Mouse (Mus musculus): ENCODE data around the gene Agap3. TPM values are rescaled to one million over a fixed set of nuclear protein-coding genes. Genes with fewer than 3 reads are reported as not detected.

The Agap3 gene
- polyA plus RNA-seq, 1 experiment from 2014 or later, result 18.6 TPM

DNA sequence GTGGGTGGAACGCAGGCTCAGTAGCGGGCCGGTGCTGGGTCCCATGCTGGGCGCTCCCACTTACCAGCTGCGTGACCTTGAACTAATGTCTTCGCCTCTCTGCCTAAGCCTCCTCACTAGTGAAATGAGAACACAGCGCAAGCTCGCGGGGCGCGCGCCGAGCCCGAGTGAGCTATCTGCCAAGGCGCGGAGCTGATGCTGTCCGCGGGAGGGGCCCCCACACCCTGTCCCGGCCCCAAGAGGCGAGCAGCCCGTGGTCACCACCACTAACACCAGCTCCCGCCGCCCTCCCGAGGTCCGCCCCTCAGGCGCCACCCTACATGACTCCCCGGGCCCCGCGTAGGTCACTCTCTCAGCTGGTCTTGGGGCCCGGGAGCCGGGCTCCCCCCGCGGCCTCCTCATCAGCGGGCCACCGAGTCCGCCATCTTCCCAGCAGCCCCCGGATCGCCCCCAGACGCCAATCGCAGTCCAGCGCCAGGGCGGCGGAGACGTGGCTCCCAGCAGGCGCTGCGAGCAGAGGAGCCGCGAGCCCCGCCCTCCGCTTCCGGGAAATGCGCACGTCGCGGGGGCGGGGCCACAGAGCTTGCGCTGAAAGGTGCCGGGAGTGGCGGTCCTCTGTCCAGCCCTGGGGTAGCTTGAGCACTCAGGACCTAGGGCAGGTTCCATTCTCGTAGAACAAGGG, 7.1 kb upstream of the Agap3 start, which contains the start of gene Fastk:
TSS of gene Fastk (minus strand) at position 542 of the 682 bp plus-strand sequence.
- Histone ChIP-seq H3K9me3 (ENCODE audit: control insufficient read depth, low read length) (no peaks in the 10 kb centered on the region), H3K27ac (ENCODE audit: low read length) (peak within 1 kb of the TSS; percentile 88), H3K9ac (ENCODE audit: low read length) (peak within 1 kb of the TSS; percentile 98), H3K4me3 (ENCODE audit: low read length) (peak within 1 kb of the TSS; percentile 96), H3K4me2 (ENCODE audit: low read depth, low read length) (peak within 1 kb of the TSS; percentile 91), H3K4me1 (replicated peaks; ENCODE audit: control insufficient read depth, insufficient read depth, low read length) (peaks cover 28% of the 10 kb centered on the region), H3K36me3 (ENCODE audit: control insufficient read depth, insufficient read depth, low read length) (peaks cover 12% of the 10 kb centered on the region; the same call in 1 of the 2 replicates), H3K27me3 (ENCODE audit: control insufficient read depth, insufficient read depth, low read depth, low read length) (no peaks in the 10 kb centered on the region)
- under 1% methylated on average over 60 of the region's 60 CpGs for WGBS
- ATAC-seq (ENCODE audit: low read depth), result peak; percentile 91

DNA sequence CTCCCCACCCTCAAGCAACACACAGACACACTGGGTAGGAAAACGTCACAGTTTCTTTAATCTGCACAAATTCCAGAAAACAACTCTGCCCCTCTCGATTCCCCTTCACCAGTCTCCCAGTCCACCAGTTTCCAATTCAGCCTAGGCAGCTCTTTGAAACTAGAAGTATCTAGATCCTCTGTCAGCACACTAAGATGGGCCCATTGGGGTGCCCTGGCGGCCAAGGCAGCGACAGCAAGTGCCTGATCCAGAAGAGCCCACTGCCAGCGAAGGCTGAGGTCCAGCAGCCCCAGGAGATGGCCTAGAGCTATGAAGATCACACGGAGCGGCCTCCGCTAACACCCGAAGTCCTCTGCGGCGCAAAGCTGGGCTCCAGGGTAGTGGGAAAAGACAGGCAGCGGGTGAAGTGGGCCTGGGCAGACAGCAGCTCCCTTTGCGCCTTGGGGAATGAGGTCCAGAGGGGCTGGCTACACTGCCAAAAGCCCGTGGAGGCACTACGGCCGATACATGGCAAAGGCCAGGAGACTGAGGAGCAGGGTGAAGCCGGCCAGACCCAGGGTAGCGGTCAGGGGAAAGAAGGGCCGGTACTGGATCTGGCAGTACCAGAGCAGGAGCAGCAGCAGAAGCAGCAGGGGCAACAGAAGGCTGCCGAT, 6.4 kb upstream of the Agap3 start:
- no peaks in the 10 kb centered on the region for H3K9me3 ChIP-seq (ENCODE audit: control insufficient read depth, low read length)
- 51% methylated on average over 20 of the region's 20 CpGs for WGBS
- no peaks in the 10 kb centered on the region for H3K27me3 ChIP-seq (ENCODE audit: control insufficient read depth, insufficient read depth, low read depth, low read length)

DNA sequence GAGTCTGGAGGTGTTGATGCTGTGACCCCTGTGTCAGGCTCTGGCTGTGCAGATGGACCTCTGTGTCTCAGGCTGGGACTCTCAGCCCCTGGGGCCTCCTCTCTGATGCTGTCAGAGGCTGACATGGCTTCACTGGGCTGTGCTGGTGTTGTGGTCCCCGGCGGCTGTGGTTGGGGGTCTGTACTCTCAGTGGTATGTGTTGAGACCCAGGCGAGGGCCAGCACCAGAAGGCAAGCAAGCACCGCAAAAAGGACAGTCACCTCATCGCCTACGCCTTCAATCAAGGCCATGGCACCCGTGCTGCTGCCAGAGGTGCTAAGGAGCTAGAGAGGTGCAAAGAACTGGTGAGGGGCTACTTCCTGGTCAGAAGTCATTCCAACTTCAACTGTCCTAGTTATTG, 5.3 kb upstream of the Agap3 start:
- WGBS, result 90% methylated on average over 7 of the region's 7 CpGs
- Histone ChIP-seq H3K4me2 (ENCODE audit: low read depth, low read length) (no peak overlapping the region), H3K9me3 (ENCODE audit: control insufficient read depth, low read length) (no peaks in the 10 kb centered on the region), H3K4me1 (replicated peaks; ENCODE audit: control insufficient read depth, insufficient read depth, low read length) (peaks cover 33% of the 10 kb centered on the region), H3K27ac (ENCODE audit: low read length) (no peak overlapping the region), H3K9ac (ENCODE audit: low read length) (no peak overlapping the region), H3K36me3 (ENCODE audit: control insufficient read depth, insufficient read depth, low read length) (peaks cover 2% of the 10 kb centered on the region; the same call in 1 of the 2 replicates), H3K4me3 (ENCODE audit: low read length) (no peak overlapping the region), H3K27me3 (ENCODE audit: control insufficient read depth, insufficient read depth, low read depth, low read length) (no peaks in the 10 kb centered on the region)
- ATAC-seq (ENCODE audit: low read depth), result no peak

More for the DNA sequence above, 6.4 kb upstream of the Agap3 start:
- peak overlapping the region; percentile 98 for H3K9ac ChIP-seq (ENCODE audit: low read length)
- peak overlapping the region; percentile 88 for H3K27ac ChIP-seq (ENCODE audit: low read length)
- ATAC-seq (ENCODE audit: low read depth), result 0 out of 2 replicates have a peak, but pooled peaks have one; percentile 0
- H3K4me2 ChIP-seq (ENCODE audit: low read depth, low read length), result peak overlapping the region; percentile 91
- H3K4me1 ChIP-seq (replicated peaks; ENCODE audit: control insufficient read depth, insufficient read depth, low read length), result peaks cover 28% of the 10 kb centered on the region
- H3K4me3 ChIP-seq (ENCODE audit: low read length), result peak overlapping the region; percentile 96
- peaks cover 8% of the 10 kb centered on the region; the same call in 1 of the 2 replicates for H3K36me3 ChIP-seq (ENCODE audit: control insufficient read depth, insufficient read depth, low read length)

DNA sequence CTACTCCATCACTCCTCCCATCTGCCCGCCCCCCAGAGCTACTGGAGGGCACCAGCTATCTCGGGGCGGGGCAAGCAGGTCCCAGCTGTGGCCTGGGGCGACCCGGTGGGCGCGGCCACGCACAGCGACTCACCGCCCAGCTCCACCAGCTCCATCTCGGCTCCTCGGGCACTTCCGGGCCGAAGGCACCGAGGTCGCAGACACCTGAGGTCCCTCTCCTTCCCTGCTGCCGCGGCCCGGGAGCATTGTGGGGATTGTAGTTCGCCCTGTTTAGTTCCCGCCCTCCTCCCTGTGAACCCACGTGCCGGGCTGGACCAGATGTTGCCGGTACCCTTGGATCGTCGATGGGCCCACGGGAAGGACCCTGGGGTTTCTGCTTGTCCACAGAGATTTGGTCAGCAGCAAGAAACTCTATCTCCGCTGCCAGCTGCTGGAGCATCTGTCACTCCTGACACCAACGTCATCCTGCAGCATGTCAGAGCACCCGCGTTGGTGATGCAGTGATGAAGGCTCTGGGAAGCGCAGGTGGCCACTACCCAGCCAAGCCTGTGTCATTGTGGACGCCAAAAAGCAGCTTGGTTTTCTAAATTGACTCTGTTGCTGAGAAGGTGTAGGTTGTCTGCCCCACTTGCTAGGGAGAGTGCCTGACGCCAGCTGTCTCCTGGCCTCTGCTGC, 4.2 kb upstream of the Agap3 start, which contains the start of gene Tmub1:
TSS of gene Tmub1 (minus strand) at position 231 of the 675 bp plus-strand sequence.
- H3K27ac ChIP-seq (ENCODE audit: low read length), result no peak within 1 kb of the TSS
- H3K36me3 ChIP-seq (ENCODE audit: control insufficient read depth, insufficient read depth, low read length), result 0 out of 2 replicates have a peak, but pooled peaks cover 1% of the 10 kb centered on the region
- peak within 1 kb of the TSS; percentile 72 for H3K4me3 ChIP-seq (ENCODE audit: low read length)
- peak within 1 kb of the TSS; percentile 85 for H3K4me2 ChIP-seq (ENCODE audit: low read depth, low read length)
- 1% methylated on average over 26 of the region's 34 CpGs for whole genome bisulfite sequencing
- peak within 1 kb of the TSS; percentile 68 for H3K9ac ChIP-seq (ENCODE audit: low read length)
- H3K9me3 ChIP-seq (ENCODE audit: control insufficient read depth, low read length), result no peaks in the 10 kb centered on the region
- H3K27me3 ChIP-seq (ENCODE audit: control insufficient read depth, insufficient read depth, low read depth, low read length), result no peaks in the 10 kb centered on the region
- peak; percentile 39 for ATAC-seq (ENCODE audit: low read depth)
- peaks cover 33% of the 10 kb centered on the region for H3K4me1 ChIP-seq (replicated peaks; ENCODE audit: control insufficient read depth, insufficient read depth, low read length)

DNA sequence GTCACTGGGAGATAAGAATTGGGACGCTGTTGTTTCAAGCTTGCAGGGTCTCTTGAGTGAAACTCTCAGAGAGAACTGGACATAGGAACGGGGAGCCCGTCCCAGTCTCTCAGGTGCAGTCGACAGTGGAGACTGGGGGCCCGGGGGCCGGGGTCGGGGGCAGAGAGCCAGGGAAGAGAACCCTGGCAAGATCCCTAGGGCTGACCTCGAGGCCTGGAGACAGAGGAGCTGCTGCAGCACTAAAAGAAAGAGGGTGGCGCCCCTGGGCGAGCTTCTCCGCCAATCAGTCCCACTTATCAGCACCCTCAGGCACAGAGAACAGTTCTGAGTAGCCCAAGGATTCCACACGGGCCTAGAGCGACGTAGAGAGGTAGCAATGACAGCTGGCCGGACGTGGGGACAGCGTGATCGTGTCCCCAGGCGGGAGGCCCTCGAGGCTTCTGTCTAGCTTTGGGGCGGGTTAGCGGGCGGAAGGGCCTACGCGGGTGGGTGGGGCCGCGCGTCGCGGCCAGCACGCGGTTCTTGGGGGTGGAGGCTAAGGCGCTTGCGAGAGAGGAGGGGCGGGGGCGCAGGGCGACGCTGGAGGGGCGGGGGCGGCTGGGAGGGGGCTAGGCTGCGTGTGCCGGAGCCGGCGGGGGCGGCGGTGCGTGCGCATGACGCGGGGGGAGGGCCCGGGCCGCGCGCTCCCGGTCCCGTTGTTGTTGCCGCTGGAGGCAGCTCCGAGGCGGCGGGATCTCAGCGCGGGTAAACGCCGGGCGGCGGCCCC, 530 bp upstream of the Agap3 start:
- peak overlapping the region; percentile 95 for H3K4me2 ChIP-seq (ENCODE audit: low read depth, low read length)
- peak; percentile 87 for ATAC-seq (ENCODE audit: low read depth)
- no peaks in the 10 kb centered on the region for H3K27me3 ChIP-seq (ENCODE audit: control insufficient read depth, insufficient read depth, low read depth, low read length)
- H3K4me3 ChIP-seq (ENCODE audit: low read length), result peak overlapping the region; percentile 89
- 4% methylated on average over 29 of the region's 66 CpGs for WGBS
- H3K4me1 ChIP-seq (replicated peaks; ENCODE audit: control insufficient read depth, insufficient read depth, low read length), result peaks cover 43% of the 10 kb centered on the region
- H3K27ac ChIP-seq (ENCODE audit: low read length), result peak overlapping the region; percentile 94
- peak overlapping the region; percentile 94 for H3K9ac ChIP-seq (ENCODE audit: low read length)
- no peaks in the 10 kb centered on the region for H3K9me3 ChIP-seq (ENCODE audit: control insufficient read depth, low read length)
- no peaks in the 10 kb centered on the region for H3K36me3 ChIP-seq (ENCODE audit: control insufficient read depth, insufficient read depth, low read length)

DNA sequence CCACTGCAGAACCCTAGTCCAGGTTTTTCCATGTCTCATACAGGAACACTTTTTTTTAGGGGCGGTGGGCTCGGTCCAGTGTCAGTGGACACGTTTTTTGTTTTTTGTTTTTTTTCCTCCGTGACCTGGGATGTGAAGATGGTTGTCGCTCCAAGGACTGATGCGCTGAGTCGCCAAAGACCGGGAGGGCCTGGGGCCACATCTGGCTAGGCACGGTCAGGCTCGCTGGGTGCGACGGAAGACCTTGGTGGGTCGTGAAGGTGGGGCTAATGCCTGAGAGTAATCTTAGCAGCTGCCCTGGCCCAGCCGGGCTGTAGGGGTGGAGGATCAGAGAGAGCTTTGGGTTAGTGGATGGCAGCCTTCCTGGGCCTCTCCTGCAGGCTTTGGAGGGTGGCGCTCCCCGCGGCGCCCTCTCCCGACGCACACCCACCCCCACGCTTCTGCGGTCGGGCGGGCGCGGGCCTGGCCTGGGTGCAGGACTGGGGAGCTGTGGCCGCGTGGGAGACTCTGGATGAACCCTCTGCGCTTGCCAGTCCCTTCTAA, 785 bp downstream of the Agap3 start:
- H3K27me3 ChIP-seq (ENCODE audit: control insufficient read depth, insufficient read depth, low read depth, low read length), result no peaks in the 10 kb centered on the region
- peak overlapping the region; percentile 83 for H3K27ac ChIP-seq (ENCODE audit: low read length)
- ATAC-seq (ENCODE audit: low read depth), result peak; percentile 4; the same call in 1 of the 2 replicates
- H3K4me3 ChIP-seq (ENCODE audit: low read length), result peak overlapping the region; percentile 89
- peak overlapping the region; percentile 95 for H3K4me2 ChIP-seq (ENCODE audit: low read depth, low read length)
- no peaks in the 10 kb centered on the region for H3K9me3 ChIP-seq (ENCODE audit: control insufficient read depth, low read length)
- peaks cover 34% of the 10 kb centered on the region for H3K4me1 ChIP-seq (replicated peaks; ENCODE audit: control insufficient read depth, insufficient read depth, low read length)
- peak overlapping the region; percentile 94 for H3K9ac ChIP-seq (ENCODE audit: low read length)
- WGBS, result under 1% methylated on average over 29 of the region's 29 CpGs
- H3K36me3 ChIP-seq (ENCODE audit: control insufficient read depth, insufficient read depth, low read length), result no peaks in the 10 kb centered on the region

DNA sequence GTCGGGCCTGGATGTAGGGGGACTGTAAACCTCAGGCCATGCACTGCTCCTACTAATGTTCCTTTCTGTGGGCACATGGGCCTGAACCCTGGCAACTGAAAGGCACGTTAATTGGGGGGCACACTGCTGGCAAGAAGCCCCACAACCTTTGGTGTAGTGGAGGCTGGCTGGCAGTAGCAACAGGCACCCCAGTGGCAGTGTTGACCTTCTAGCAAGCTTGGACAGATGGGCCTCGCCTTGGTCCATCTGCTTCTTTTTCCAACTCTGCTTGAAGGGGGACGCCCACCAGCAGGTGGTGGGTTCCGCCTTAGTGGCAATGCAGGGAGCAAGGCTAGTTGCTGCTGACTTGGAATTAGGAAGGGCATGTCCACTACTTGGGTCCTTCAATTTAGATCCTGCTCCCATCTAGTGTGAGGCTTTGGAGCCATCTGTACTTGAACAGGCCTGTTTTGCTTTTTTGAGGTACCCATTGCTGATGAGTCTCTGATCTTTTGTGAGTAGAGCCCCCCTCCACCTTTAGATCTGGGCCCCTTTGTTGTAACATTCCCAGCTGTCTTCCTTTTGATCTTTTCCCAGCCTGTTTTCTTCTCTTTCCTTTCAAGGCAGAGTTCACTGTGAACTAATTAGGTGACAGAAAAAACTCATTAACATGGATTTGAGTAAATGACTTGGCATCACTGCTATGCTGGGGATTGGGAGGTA, 1.5 kb downstream of the Agap3 start:
- Histone ChIP-seq H3K27me3 (ENCODE audit: control insufficient read depth, insufficient read depth, low read depth, low read length) (no peaks in the 10 kb centered on the region), H3K9me3 (ENCODE audit: control insufficient read depth, low read length) (no peaks in the 10 kb centered on the region), H3K27ac (ENCODE audit: low read length) (peak overlapping the region; percentile 83), H3K4me1 (replicated peaks; ENCODE audit: control insufficient read depth, insufficient read depth, low read length) (peaks cover 31% of the 10 kb centered on the region), H3K9ac (ENCODE audit: low read length) (peak overlapping the region; percentile 94), H3K36me3 (ENCODE audit: control insufficient read depth, insufficient read depth, low read length) (no peaks in the 10 kb centered on the region), H3K4me3 (ENCODE audit: low read length) (peak overlapping the region; percentile 89), H3K4me2 (ENCODE audit: low read depth, low read length) (peak overlapping the region; percentile 95)
- no peak for ATAC-seq (ENCODE audit: low read depth)
- WGBS, result 11% methylated on average over 5 of the region's 5 CpGs

DNA sequence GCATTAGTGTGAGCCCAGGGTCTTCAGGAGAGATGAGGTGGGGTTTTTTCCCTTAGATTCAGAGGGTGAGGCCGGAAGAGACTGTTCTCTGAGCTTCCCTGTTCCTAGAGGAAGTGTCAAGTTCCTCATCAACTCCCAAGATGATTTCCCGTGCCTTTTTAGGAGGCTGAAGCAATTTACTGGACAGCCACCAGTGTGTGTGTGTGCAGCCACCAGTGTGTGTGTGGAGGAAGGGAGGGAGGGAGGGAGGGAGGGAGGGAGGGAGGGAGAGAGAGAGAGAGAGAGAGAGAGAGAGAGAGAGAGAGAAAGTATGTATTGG, 2.0 kb downstream of the Agap3 start:
- H3K4me1 ChIP-seq (replicated peaks; ENCODE audit: control insufficient read depth, insufficient read depth, low read length), result peaks cover 31% of the 10 kb centered on the region
- ATAC-seq (ENCODE audit: low read depth), result no peak
- no peaks in the 10 kb centered on the region for H3K9me3 ChIP-seq (ENCODE audit: control insufficient read depth, low read length)
- WGBS, result 19% methylated on average over 2 of the region's 2 CpGs
- no peaks in the 10 kb centered on the region for H3K27me3 ChIP-seq (ENCODE audit: control insufficient read depth, insufficient read depth, low read depth, low read length)
- no peaks in the 10 kb centered on the region for H3K36me3 ChIP-seq (ENCODE audit: control insufficient read depth, insufficient read depth, low read length)
- H3K27ac ChIP-seq (ENCODE audit: low read length), result no peak overlapping the region
- peak overlapping the region; percentile 95 for H3K4me2 ChIP-seq (ENCODE audit: low read depth, low read length)
- peak overlapping the region; percentile 89 for H3K4me3 ChIP-seq (ENCODE audit: low read length)
- peak overlapping the region; percentile 94 for H3K9ac ChIP-seq (ENCODE audit: low read length)
